Mouse (Mus musculus): ENCODE data around the gene Nova2.

Gene Nova2

DNA sequence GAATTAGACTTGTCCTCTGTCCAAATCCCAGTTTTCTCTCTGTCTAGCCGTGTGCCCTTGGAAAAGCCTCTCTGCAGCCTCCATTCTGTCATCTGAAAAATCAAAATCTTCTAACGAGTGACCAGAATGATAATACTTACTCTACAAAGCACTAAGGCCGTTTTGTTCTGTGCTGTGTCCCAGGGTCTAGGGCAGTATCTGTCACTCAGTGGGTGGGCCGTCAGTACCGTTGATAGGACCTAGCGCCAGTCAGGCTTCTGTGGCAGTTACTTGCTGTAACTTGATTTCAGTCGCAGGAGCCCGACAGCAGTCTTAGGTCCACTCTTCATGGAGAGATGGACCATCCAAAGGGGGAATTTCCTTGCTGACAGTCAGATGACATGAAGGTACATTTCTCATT lies 1.4 kb upstream of the Nova2 start:
- DNase-seq (ENCODE audit: inconsistent ontology term) = no peak

- DNase-seq (ENCODE audit: inconsistent ontology term) = no peak
Measured at GRCm38 (mm10) chr7:18926041-18926790, 528 bp downstream of the Nova2 start.

GRCm38 (mm10) chr7:18926911-18927310 lies 1.2 kb downstream of the Nova2 start:
- DNase-seq (ENCODE audit: inconsistent ontology term) = no peak

DNA sequence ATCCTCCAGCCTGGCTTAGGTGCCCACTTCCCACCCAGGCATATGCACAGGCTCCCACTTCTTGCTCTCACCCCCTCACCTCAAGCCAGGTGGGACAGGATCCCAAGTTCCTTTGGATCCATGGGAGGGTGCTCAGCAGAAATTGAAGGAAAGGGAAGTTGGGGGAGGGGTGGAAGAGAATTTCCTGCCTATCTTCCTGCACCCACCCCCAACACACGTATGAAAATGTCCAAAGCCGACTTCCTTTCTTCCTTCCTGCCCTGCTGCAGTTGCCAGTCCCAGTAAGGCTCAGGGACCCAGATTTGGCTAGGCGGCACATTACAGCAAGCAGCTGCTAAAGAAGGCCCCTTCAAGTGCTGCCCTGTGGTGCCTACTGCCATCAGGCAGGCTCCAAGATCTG lies 2.1 kb downstream of the Nova2 start:
- DNase-seq (ENCODE audit: inconsistent ontology term) = no peak

GRCm38 (mm10) chr7:18942376-18942775 lies 16.7 kb downstream of the Nova2 start:
- no peak for DNase-seq (ENCODE audit: inconsistent ontology term)

DNA sequence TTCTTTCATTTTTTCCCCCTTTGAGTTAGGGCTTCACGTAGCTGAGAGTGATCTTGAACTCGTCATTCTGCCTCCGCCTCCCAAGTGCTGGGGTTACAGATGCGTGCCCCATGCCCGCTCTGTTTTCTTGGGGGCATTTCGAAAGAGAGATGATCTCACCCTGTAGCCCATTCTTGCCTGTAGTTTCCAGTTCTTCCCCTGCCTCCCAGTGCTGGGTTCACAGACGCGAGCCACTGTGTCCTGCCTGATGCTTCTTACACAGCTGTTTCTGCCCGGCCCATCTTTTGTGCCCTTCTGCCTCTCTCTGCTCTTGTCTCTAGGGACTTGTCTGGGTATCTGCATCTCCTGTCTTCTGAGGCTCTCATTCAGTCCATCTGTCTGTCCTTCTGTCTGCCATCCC lies 17.1 kb downstream of the Nova2 start:
- DNase-seq (ENCODE audit: inconsistent ontology term) = no peak

DNA sequence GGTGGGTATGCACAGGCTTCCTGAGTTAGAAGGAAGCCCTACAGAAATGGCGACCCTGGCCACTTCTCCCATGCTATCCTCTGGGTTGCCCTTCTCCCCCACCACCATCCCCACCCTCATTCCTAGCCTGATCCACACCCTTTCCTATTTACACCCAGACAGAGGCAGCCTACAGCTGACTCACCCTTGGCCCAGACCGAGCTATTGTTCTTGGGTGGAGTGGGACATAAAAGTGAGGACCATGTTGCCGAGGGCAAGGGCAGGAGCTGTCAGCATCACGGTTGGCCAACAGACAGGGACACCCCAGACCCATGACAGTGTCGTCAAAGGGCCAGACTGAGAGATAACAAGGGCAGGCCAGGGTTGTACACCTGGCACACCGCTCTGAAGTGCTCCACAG lies 22.5 kb downstream of the Nova2 start:
- DNase-seq (ENCODE audit: inconsistent ontology term) = no peak

- no peak for DNase-seq (ENCODE audit: inconsistent ontology term)
Measured at GRCm38 (mm10) chr7:18949781-18950522, 24.3 kb downstream of the Nova2 start.

GRCm38 (mm10) chr7:18950523-18951315 lies 25.0 kb downstream of the Nova2 start:
- DNase-seq (ENCODE audit: inconsistent ontology term) = no peak

DNA sequence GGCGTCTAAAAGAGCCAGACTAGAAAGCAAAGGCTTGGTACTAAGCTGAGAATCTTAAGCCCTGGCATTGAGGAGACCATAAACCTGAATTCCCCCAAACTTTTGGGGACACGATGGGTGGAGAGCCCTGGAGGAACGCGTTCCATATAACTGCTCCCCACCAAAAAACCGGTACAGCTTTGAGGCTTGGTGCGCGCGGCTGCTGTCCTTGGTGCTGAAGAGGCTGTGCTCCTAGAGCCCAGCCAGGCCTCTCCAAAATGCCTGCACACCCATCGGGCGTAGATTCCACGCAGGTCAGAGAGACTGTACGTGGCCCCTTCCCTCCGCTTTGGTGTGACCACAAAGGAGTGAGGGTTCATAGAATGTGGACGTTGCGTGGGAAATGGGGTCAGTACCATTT lies 25.7 kb downstream of the Nova2 start:
- DNase-seq (ENCODE audit: inconsistent ontology term) = peak; percentile 41

DNA sequence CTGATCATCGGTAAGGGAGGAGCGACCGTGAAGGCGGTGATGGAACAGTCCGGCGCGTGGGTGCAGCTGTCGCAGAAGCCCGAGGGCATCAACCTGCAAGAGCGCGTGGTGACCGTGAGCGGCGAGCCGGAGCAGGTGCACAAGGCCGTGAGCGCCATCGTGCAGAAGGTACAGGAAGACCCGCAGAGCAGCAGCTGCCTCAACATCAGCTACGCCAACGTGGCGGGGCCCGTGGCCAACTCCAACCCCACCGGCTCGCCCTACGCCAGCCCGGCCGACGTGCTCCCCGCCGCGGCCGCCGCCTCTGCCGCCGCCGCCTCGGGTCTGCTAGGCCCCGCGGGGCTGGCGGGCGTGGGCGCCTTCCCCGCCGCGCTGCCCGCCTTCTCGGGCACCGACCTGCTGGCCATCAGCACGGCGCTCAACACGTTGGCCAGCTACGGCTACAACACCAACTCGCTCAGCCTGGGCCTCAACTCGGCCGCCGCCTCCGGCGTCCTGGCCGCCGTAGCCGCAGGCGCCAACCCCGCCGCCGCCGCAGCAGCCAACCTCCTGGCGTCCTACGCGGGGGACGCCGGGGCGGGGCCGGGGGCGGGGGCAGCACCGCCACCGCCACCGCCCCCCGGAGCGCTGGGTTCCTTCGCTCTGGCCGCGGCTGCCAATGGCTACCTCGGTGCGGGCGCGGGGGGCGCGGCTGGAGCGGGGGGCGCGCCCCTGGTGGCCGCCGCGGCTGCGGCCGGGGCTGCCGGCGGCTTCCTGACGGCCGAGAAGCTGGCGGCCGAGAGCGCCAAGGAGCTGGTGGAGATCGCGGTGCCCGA lies 32.1 kb downstream of the Nova2 start:
- DNase-seq (ENCODE audit: inconsistent ontology term) = peak; percentile 84

DNA sequence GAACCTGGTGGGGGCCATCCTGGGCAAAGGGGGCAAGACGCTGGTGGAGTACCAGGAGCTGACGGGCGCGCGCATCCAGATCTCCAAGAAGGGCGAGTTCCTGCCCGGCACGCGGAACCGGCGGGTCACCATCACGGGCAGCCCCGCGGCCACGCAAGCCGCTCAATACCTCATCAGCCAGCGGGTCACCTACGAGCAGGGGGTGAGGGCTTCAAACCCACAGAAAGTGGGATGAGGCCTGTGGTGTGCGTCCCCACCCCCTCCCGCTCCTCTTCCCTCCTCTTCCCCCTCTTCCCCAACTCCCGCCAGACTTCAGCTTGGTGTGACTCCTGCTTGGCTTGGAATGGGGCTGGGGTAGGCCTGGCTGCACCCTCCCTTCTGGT lies 32.7 kb downstream of the Nova2 start:
- DNase-seq (ENCODE audit: inconsistent ontology term) = no peak

DNA sequence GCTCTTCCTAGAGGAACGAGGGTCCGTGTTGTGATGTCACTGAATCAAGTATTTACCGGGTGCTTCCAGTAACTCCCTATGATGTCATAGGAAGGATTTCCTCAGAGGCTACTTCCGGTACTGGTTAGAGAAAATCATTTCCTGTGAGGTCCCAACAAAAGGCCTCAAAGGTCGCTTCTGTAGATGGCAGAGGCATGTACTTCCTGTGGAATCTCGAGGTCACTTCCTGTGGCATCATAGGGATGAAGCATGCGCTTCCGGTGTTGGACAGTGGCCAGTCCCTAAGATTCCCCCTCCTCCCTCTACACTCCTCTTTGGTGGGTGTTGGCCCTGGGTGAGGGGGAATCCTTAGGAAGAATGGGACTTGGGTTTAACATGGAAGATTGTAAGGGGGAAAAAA lies 33.8 kb downstream of the Nova2 start:
- DNase-seq (ENCODE audit: inconsistent ontology term) = no peak

DNA sequence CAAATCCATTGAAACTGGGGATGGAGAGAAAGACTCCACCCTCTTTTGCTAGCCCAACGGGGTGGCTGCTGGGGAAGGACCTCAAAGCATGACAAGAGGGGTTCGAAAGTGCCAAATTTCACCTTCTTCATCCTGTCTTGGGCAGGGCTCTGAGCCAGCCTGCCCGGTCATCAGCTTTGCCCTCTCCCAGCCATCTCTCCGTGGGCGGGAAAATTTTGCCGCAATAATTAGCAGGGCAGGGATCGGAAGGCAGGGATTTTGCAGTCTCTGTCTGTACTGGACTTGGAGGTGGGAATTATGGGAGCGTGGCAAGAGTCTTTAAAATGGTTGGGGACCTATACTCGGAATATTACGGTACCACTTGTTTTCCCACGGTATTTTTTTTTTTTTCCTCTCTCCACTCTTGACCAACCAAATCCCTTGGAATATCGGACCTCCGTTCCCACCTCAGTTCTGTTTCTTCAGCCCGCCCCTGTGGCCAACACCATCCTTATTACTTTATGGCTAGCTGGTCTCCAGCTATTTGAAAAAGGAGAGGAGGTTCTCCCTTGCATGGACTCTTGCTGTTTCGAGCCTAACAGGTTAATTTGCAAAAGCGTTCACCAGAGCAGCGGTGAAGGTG lies 36.6 kb downstream of the Nova2 start:
- DNase-seq (ENCODE audit: inconsistent ontology term) = peak; percentile 56

DNA sequence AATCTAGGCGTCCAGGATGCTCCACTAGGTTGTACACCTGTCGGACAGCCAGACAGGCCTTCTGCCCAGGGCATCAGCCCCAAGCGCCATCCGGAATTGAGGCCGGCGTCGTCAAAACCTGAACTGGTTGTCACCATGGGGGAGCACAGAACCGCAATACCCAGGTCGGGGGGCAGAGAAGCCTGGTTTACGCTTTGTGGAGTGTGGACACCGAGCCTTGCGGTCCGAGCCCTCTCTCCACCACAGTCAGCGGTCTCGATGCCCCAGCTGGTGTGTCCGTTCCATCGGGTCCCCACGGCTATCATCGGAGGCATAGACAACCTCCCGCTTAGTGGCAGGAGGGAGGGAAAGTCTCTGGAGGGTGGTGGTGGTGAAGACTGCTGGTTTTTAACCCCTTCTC lies 37.1 kb downstream of the Nova2 start:
- DNase-seq (ENCODE audit: inconsistent ontology term) = no peak

- DNase-seq (ENCODE audit: inconsistent ontology term) = no peak
Measured at GRCm38 (mm10) chr7:18963294-18963843, 37.7 kb downstream of the Nova2 start.

GRCm38 (mm10) chr7:18965312-18965711 lies 39.6 kb downstream of the Nova2 start:
- no peak for DNase-seq (ENCODE audit: inconsistent ontology term)

DNA sequence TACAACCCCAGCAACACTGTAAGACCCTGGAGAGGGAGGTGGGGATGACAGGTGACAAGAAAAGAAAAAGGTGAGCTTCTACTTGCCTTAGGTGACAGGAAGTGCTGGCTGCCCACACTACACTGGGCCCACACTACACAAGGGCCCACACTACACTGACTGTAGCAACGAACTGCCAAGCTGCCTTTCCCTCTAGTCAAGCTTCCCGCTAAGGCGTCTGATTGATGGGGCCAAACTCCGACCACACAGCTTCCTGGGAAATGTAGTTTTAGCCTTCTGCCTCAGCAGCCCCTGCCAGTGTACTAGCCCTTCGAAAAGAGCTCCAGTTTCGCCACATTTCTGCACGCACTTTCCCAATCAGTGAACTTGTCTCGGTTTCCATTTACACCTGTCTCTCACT lies 41.9 kb downstream of the Nova2 start:
- no peak for DNase-seq (ENCODE audit: inconsistent ontology term)

DNA sequence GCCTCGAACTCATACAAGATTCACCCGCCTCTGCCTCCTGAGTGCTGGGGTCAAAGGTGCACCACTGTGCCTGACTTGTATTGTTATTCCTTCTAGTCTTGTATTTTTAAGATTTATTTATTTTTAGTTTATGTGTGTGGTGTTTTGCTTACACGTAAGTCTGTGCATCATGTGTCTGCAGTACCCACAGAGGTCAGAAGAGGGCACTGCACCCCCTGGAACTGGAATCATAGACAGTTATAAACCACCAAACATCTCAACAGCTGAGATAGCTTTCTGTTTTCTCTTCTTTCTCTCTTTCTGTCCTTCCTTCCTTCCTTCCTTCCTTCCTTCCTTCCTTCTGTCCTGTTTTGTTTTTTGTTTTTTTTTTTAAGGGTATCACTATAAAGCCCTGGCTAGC lies 45.3 kb downstream of the Nova2 start:
- no peak for DNase-seq (ENCODE audit: inconsistent ontology term)

DNA sequence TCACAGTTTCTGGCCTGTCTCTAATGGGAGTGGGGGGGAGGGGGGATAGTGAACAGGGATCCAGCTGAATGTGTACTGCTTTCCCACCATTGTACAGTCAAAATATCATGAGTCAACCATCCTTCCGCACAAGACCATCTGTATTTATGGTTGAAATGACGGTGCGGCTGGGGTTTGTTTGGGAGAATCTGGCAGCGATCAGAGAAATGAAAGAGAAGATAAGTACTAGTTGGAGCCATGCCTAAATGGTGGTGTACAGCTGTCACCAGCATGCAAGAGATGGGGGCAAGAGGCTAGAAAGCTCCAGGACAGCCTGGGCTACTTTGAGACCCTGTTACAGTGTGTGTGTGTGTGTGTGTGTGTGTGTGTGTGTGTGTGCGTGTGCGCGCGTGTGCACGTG lies 52.7 kb downstream of the Nova2 start:
- DNase-seq (ENCODE audit: inconsistent ontology term) = no peak

DNA sequence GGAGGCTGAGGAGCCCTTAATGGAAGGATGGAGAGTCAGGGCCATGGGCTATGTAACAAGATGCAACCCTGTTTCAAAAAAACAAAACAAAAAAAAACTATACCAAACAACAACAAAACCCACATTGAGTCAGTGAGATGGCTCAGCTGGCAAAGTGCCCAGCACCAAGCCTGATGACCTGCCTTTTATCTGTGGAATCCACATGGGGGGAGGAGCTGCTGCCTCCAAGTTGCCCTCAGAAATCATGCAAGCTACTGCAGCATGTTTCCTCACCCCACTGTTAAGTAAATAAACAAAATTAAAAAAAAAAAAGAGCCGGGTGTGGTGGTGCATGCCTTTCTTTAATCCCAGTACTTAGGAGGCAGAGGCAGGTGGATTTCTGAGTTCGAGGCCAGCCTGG lies 60.8 kb downstream of the Nova2 start:
- DNase-seq (ENCODE audit: inconsistent ontology term) = no peak

Data from Muller cell, postnatal 12 days (primary cell).